Mouse (Mus musculus): ENCODE measurements around the gene Cpne2.

GRCm38 (mm10) chr8:94567159-94567849 lies 34.5 kb downstream of the Cpne2 start:
- TF ChIP-seq CTCF (IDR thresholded peaks at IDR 0.05; ENCODE audit: borderline replicate concordance, control insufficient read depth, extremely low read depth, insufficient read depth, low read length, poor library complexity) (no peak), POLR2A (IDR thresholded peaks at IDR 0.05; ENCODE audit: control insufficient read depth, extremely low read depth, insufficient read depth, low read length, poor library complexity) (no peak)

Data from thymus, adult 2 months (tissue).